Mouse (Mus musculus): Measurements from ENCODE around the gene Phykpl. TPM values are rescaled to one million over a fixed set of nuclear protein-coding genes. Genes with fewer than 3 reads are reported as not detected.

The Phykpl gene
- polyA plus RNA-seq, 1 experiment from 2014 or later, result 14.5 TPM

- Histone ChIP-seq H3K9ac (replicated peaks) (no peak overlapping the region; the same call in 1 of the 2 replicates), H3K36me3 (replicated peaks; ENCODE audit: insufficient read depth, low read length) (peaks cover 4% of the 10 kb centered on the region; the same call in 1 of the 2 replicates), H3K27ac (ENCODE audit: low read depth) (peak overlapping the region; percentile 79), H3K4me2 (ENCODE audit: low read depth, low read length) (peak overlapping the region; percentile 48), H3K27me3 (ENCODE audit: insufficient read depth, low read length) (peaks cover 11% of the 10 kb centered on the region), H3K4me3 (ENCODE audit: low read depth, low read length) (no peak overlapping the region), H3K9me3 (ENCODE audit: low read length) (no peaks in the 10 kb centered on the region), H3K4me1 (ENCODE audit: insufficient read depth) (peaks cover 22% of the 10 kb centered on the region)
- no peak for TF ChIP-seq EP300 (IDR thresholded peaks at IDR 0.05; ENCODE audit: low read depth)
- no peak for TF ChIP-seq CTCF (IDR thresholded peaks at IDR 0.05; ENCODE audit: low read depth)
- DNase-seq (peak; percentile 39), ATAC-seq (peak; percentile 43)
- 44% methylated on average over 15 of the region's 15 CpGs for WGBS (ENCODE audit: insufficient replicate concordance)
Measured at GRCm38 (mm10) chr11:51646751-51647667, 62.5 kb downstream of the Phykpl start.

- ATAC-seq (no peak), DNase-seq (no peak)
- TF ChIP-seq EP300 (IDR thresholded peaks at IDR 0.05; ENCODE audit: low read depth) (no peak), CTCF (IDR thresholded peaks at IDR 0.05; ENCODE audit: low read depth) (no peak)
- Histone ChIP-seq H3K4me2 (ENCODE audit: low read depth, low read length) (peak overlapping the region; percentile 80; the same call in 1 of the 2 replicates), H3K27ac (ENCODE audit: low read depth) (no peak overlapping the region), H3K36me3 (replicated peaks; ENCODE audit: insufficient read depth, low read length) (peaks cover 4% of the 10 kb centered on the region; the same call in 1 of the 2 replicates), H3K9ac (replicated peaks) (no peak overlapping the region), H3K27me3 (ENCODE audit: insufficient read depth, low read length) (peaks cover 11% of the 10 kb centered on the region), H3K9me3 (ENCODE audit: low read length) (no peaks in the 10 kb centered on the region), H3K4me1 (ENCODE audit: insufficient read depth) (peaks cover 22% of the 10 kb centered on the region), H3K4me3 (ENCODE audit: low read depth, low read length) (no peak overlapping the region)
- 55% methylated on average over 3 of the region's 3 CpGs for WGBS (ENCODE audit: insufficient replicate concordance)
Measured at GRCm38 (mm10) chr11:51648566-51648965, 64.0 kb downstream of the Phykpl start.

DNA sequence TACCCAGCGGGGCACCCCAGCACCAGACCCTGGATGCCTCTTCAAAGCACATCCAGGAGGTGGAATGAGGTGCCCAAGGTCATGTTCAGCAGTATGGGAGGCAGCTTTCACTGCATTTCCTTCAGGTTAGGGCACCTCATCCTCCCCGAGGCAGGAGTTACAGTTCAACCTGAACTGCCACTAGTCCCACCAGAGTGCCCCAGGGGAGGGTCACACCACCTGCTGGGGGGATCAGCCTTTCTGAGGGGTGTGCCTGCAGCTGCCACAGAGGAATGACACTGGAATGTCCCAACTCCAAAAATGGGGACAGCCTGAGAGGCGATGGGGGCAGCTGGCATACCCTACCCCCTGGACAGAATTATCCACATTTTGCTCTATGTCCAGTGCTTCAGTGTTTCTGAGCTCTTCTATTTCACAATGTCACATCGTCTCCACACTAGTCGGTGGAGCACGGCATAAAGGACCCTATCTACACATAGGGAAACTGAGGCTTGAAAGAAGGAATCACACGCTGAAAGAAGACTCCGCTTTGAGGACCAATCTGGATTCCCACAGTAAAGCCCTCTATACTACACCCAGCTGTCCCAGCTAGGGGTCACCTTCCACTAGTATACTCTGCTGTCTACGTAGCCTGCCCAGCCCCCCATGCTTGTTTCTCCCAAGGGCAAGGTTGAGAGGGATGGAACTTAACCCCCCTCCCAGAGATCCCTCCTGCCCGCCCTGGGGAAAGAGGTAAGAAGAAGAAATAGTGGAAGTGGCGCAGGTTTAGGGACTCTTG, 64.7 kb downstream of the Phykpl start:
- H3K27me3 ChIP-seq (ENCODE audit: insufficient read depth, low read length), result peaks cover 11% of the 10 kb centered on the region
- ATAC-seq (no peak), DNase-seq (no peak)
- H3K9ac ChIP-seq (replicated peaks), result peak overlapping the region; percentile 67; the same call in 1 of the 2 replicates
- H3K9me3 ChIP-seq (ENCODE audit: low read length), result no peaks in the 10 kb centered on the region
- 36% methylated on average over 11 of the region's 11 CpGs for WGBS (ENCODE audit: insufficient replicate concordance)
- H3K4me3 ChIP-seq (ENCODE audit: low read depth, low read length), result peak overlapping the region; percentile 59
- H3K36me3 ChIP-seq (replicated peaks; ENCODE audit: insufficient read depth, low read length), result peaks cover 4% of the 10 kb centered on the region; the same call in 1 of the 2 replicates
- peaks cover 20% of the 10 kb centered on the region for H3K4me1 ChIP-seq (ENCODE audit: insufficient read depth)
- peak overlapping the region; percentile 16; the same call in 1 of the 2 replicates for H3K27ac ChIP-seq (ENCODE audit: low read depth)
- peak overlapping the region; percentile 80 for H3K4me2 ChIP-seq (ENCODE audit: low read depth, low read length)
- no peak for TF ChIP-seq CTCF (IDR thresholded peaks at IDR 0.05; ENCODE audit: low read depth)
- TF ChIP-seq EP300 (IDR thresholded peaks at IDR 0.05; ENCODE audit: low read depth), result no peak

GRCm38 (mm10) chr11:51649889-51650199, 65.3 kb downstream of the Phykpl start:
- Histone ChIP-seq H3K36me3 (replicated peaks; ENCODE audit: insufficient read depth, low read length) (peaks cover 4% of the 10 kb centered on the region; the same call in 1 of the 2 replicates), H3K4me2 (ENCODE audit: low read depth, low read length) (peak overlapping the region; percentile 80), H3K27me3 (ENCODE audit: insufficient read depth, low read length) (peaks cover 11% of the 10 kb centered on the region), H3K9me3 (ENCODE audit: low read length) (no peaks in the 10 kb centered on the region), H3K27ac (ENCODE audit: low read depth) (no peak overlapping the region), H3K9ac (replicated peaks) (peak overlapping the region; percentile 67), H3K4me1 (ENCODE audit: insufficient read depth) (peaks cover 17% of the 10 kb centered on the region), H3K4me3 (ENCODE audit: low read depth, low read length) (peak overlapping the region; percentile 59)
- no peak for ATAC-seq
- no peak for TF ChIP-seq EP300 (IDR thresholded peaks at IDR 0.05; ENCODE audit: low read depth)
- no peak for TF ChIP-seq CTCF (IDR thresholded peaks at IDR 0.05; ENCODE audit: low read depth)
- DNase-seq, result no peak
- WGBS (ENCODE audit: insufficient replicate concordance), result 4% methylated on average over 7 of the region's 7 CpGs

DNA sequence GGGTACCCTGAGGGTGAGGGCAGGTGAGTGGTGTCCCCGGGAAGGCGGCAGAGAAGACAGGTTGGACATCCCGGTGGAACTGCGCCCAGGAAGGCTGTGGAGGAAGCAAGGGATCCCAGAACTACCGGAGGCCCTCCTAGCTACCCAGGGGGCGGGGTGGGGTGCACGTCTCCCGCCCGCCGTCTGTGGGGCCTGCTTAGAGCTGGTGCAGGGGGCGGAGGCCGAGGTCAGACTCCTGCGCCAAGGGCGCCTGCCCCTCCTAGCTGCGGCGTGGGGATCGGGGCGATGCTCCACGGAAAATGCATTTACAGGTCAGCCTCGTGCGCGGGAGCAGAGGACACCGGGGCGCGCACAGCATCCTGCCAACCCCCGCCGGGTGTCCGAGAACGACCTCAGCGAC, 65.7 kb downstream of the Phykpl start:
- no peak overlapping the region for H3K27ac ChIP-seq (ENCODE audit: low read depth)

More for the DNA sequence above, 65.7 kb downstream of the Phykpl start:
- Histone ChIP-seq H3K36me3 (replicated peaks; ENCODE audit: insufficient read depth, low read length) (0 out of 2 replicates have a peak, but pooled peaks cover 1% of the 10 kb centered on the region), H3K4me1 (ENCODE audit: insufficient read depth) (peaks cover 17% of the 10 kb centered on the region), H3K4me2 (ENCODE audit: low read depth, low read length) (peak overlapping the region; percentile 80), H3K27me3 (ENCODE audit: insufficient read depth, low read length) (peaks cover 11% of the 10 kb centered on the region), H3K9me3 (ENCODE audit: low read length) (no peaks in the 10 kb centered on the region), H3K4me3 (ENCODE audit: low read depth, low read length) (peak overlapping the region; percentile 59), H3K9ac (replicated peaks) (peak overlapping the region; percentile 67)
- ATAC-seq, result peak; percentile 12
- no peak for DNase-seq
- TF ChIP-seq EP300 (IDR thresholded peaks at IDR 0.05; ENCODE audit: low read depth) (no peak), CTCF (IDR thresholded peaks at IDR 0.05; ENCODE audit: low read depth) (no peak)
- 1% methylated on average over 22 of the region's 30 CpGs for WGBS (ENCODE audit: insufficient replicate concordance)
